Mouse (Mus musculus): ENCODE measurements around the gene Cep57. TPM values are rescaled to one million over a fixed set of nuclear protein-coding genes. Genes with fewer than 3 reads are reported as not detected.
A peak's percentile ranks its signal among the peaks of the same experiment; 100 is the strongest.

Gene Cep57
- polyA plus RNA-seq, 1 experiment from 2014 or later, result 26.5 TPM

DNA sequence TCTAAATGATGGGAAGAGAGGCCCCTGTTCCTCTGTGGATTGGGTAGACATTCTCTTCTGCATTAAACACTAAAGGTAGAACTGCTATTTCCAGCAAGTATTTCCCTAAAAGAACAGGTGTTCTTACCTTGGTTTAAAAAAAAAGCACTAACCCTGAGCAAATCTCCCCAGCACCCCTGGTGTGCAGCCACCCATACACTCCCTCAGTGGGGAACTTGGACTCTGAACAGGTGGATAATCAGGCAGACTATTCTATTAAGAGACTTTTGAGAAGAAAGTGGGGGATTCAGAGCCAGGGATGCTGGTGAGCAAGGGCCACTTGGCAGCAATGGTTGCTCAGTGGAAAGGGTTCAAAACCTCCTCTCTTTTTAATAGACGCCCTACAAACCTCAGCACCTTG lies 29.3 kb upstream of the Cep57 start:
- no peaks in the 10 kb centered on the region for H3K27me3 ChIP-seq (replicated peaks; ENCODE audit: control insufficient read depth, insufficient read depth, low read length)
- TF ChIP-seq CTCF (IDR thresholded peaks at IDR 0.05; ENCODE audit: low read depth), result no peak
- no peak overlapping the region for H3K4me2 ChIP-seq (replicated peaks; ENCODE audit: low read depth)
- H3K4me3 ChIP-seq (ENCODE audit: low read depth, low read length), result no peak overlapping the region
- H3K9me3 ChIP-seq (ENCODE audit: control insufficient read depth), result no peaks in the 10 kb centered on the region
- no peak overlapping the region for H3K9ac ChIP-seq (ENCODE audit: low read depth, low read length)
- WGBS, result 76% methylated on average over 1 of the region's 1 CpGs
- no peak overlapping the region for H3K27ac ChIP-seq (ENCODE audit: low read depth, low read length)
- H3K4me1 ChIP-seq (replicated peaks; ENCODE audit: control insufficient read depth, insufficient read depth, low read length), result no peaks in the 10 kb centered on the region
- no peaks in the 10 kb centered on the region for H3K36me3 ChIP-seq (ENCODE audit: control insufficient read depth, insufficient read depth)
- ATAC-seq, result no peak

GRCm38 (mm10) chr9:13853876-13854275 lies 27.0 kb upstream of the Cep57 start:
- no peak for TF ChIP-seq CTCF (IDR thresholded peaks at IDR 0.05; ENCODE audit: low read depth)
- ATAC-seq, result no peak
- Histone ChIP-seq H3K9me3 (ENCODE audit: control insufficient read depth) (no peaks in the 10 kb centered on the region), H3K27me3 (replicated peaks; ENCODE audit: control insufficient read depth, insufficient read depth, low read length) (no peaks in the 10 kb centered on the region), H3K36me3 (ENCODE audit: control insufficient read depth, insufficient read depth) (no peaks in the 10 kb centered on the region), H3K4me3 (ENCODE audit: low read depth, low read length) (no peak overlapping the region), H3K4me1 (replicated peaks; ENCODE audit: control insufficient read depth, insufficient read depth, low read length) (no peaks in the 10 kb centered on the region), H3K27ac (ENCODE audit: low read depth, low read length) (no peak overlapping the region), H3K4me2 (replicated peaks; ENCODE audit: low read depth) (no peak overlapping the region), H3K9ac (ENCODE audit: low read depth, low read length) (no peak overlapping the region)
- whole genome bisulfite sequencing, result 57% methylated on average over 3 of the region's 3 CpGs

DNA sequence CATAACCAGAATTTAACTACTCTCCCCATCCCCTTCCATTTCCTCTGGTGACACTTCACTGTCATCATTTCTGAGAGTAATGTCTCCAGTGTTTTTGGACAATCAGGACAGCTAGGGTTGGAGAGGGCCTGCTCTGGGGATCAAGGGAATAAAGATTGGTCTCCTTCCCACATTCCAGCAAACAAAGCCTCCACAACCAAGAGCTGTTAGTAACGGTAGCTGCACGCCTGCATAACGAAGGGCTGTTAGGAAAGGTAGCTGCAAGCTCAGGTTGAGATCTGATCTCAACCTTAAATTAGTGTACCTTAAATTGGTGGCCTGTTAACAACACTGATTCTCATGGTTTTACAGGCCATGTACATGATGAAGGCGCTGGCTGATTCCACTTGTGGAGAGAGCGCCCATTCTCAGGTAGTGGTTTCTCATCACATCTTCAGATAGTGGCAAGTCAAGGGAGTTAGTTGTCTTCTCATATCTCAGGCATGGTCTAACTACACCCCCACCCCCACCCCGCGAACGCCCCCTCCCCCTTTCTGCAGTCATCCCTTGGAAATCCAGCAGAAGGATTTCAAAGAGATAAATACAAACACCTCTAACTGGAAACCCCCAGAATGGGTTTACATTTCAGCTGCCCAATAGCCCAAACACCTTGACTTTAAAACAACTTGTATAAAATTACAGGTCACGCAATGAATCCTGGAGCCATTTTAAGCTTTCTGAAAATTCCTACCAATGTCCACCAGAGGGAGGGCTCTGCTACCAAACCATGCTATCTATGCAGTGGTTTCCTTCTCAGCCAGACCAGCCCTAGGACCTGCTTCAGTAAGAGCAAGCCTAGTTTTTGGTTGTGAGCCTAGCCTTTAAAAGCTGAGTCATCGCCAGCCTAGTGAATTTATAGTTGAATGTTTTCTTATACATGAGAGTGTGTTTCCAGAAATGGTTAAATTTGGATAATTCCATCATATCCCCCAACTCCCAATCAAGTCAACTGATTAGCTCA lies 21.9 kb upstream of the Cep57 start:
- ATAC-seq, result peak; percentile 49
- H3K4me3 ChIP-seq (ENCODE audit: low read depth, low read length), result no peak overlapping the region
- H3K4me2 ChIP-seq (replicated peaks; ENCODE audit: low read depth), result no peak overlapping the region
- H3K36me3 ChIP-seq (ENCODE audit: control insufficient read depth, insufficient read depth), result 0 out of 2 replicates have a peak, but pooled peaks cover 5% of the 10 kb centered on the region
- no peak overlapping the region for H3K27ac ChIP-seq (ENCODE audit: low read depth, low read length)
- H3K9me3 ChIP-seq (ENCODE audit: control insufficient read depth), result no peaks in the 10 kb centered on the region
- H3K9ac ChIP-seq (ENCODE audit: low read depth, low read length), result no peak overlapping the region
- WGBS, result 77% methylated on average over 10 of the region's 10 CpGs
- peak; percentile 79 for TF ChIP-seq CTCF (IDR thresholded peaks at IDR 0.05; ENCODE audit: low read depth)
- H3K27me3 ChIP-seq (replicated peaks; ENCODE audit: control insufficient read depth, insufficient read depth, low read length), result no peaks in the 10 kb centered on the region
- H3K4me1 ChIP-seq (replicated peaks; ENCODE audit: control insufficient read depth, insufficient read depth, low read length), result no peaks in the 10 kb centered on the region

- ATAC-seq, result no peak
- Histone ChIP-seq H3K4me1 (replicated peaks; ENCODE audit: control insufficient read depth, insufficient read depth, low read length) (no peaks in the 10 kb centered on the region), H3K4me3 (ENCODE audit: low read depth, low read length) (no peak overlapping the region), H3K4me2 (replicated peaks; ENCODE audit: low read depth) (no peak overlapping the region), H3K27me3 (replicated peaks; ENCODE audit: control insufficient read depth, insufficient read depth, low read length) (no peaks in the 10 kb centered on the region), H3K27ac (ENCODE audit: low read depth, low read length) (no peak overlapping the region), H3K9ac (ENCODE audit: low read depth, low read length) (no peak overlapping the region), H3K9me3 (ENCODE audit: control insufficient read depth) (no peaks in the 10 kb centered on the region), H3K36me3 (ENCODE audit: control insufficient read depth, insufficient read depth) (peaks cover 13% of the 10 kb centered on the region)
- no peak for TF ChIP-seq CTCF (IDR thresholded peaks at IDR 0.05; ENCODE audit: low read depth)
- whole genome bisulfite sequencing, result 73% methylated on average over 3 of the region's 3 CpGs
Observed at GRCm38 (mm10) chr9:13847591-13847990, 20.7 kb upstream of the Cep57 start.

- no peaks in the 10 kb centered on the region for H3K4me1 ChIP-seq (replicated peaks; ENCODE audit: control insufficient read depth, insufficient read depth, low read length)
- no peak overlapping the region for H3K27ac ChIP-seq (ENCODE audit: low read depth, low read length)
- H3K27me3 ChIP-seq (replicated peaks; ENCODE audit: control insufficient read depth, insufficient read depth, low read length), result no peaks in the 10 kb centered on the region
- H3K4me3 ChIP-seq (ENCODE audit: low read depth, low read length), result no peak overlapping the region
- ATAC-seq, result no peak
- H3K4me2 ChIP-seq (replicated peaks; ENCODE audit: low read depth), result no peak overlapping the region
- no peak for TF ChIP-seq CTCF (IDR thresholded peaks at IDR 0.05; ENCODE audit: low read depth)
- H3K36me3 ChIP-seq (ENCODE audit: control insufficient read depth, insufficient read depth), result peaks cover 72% of the 10 kb centered on the region
- 49% methylated on average over 2 of the region's 2 CpGs for WGBS
- H3K9me3 ChIP-seq (ENCODE audit: control insufficient read depth), result no peaks in the 10 kb centered on the region
- H3K9ac ChIP-seq (ENCODE audit: low read depth, low read length), result no peak overlapping the region
Observed at GRCm38 (mm10) chr9:13836726-13837125, 9.8 kb upstream of the Cep57 start.

GRCm38 (mm10) chr9:13835256-13835655 lies 8.3 kb upstream of the Cep57 start:
- no peak overlapping the region for H3K4me2 ChIP-seq (replicated peaks; ENCODE audit: low read depth)
- no peaks in the 10 kb centered on the region for H3K27me3 ChIP-seq (replicated peaks; ENCODE audit: control insufficient read depth, insufficient read depth, low read length)
- no peak overlapping the region for H3K4me3 ChIP-seq (ENCODE audit: low read depth, low read length)
- H3K36me3 ChIP-seq (ENCODE audit: control insufficient read depth, insufficient read depth), result peaks cover 69% of the 10 kb centered on the region
- 82% methylated on average over 3 of the region's 3 CpGs for WGBS
- H3K4me1 ChIP-seq (replicated peaks; ENCODE audit: control insufficient read depth, insufficient read depth, low read length), result no peaks in the 10 kb centered on the region
- H3K27ac ChIP-seq (ENCODE audit: low read depth, low read length), result no peak overlapping the region
- no peak for TF ChIP-seq CTCF (IDR thresholded peaks at IDR 0.05; ENCODE audit: low read depth)
- H3K9ac ChIP-seq (ENCODE audit: low read depth, low read length), result no peak overlapping the region
- ATAC-seq, result no peak
- no peaks in the 10 kb centered on the region for H3K9me3 ChIP-seq (ENCODE audit: control insufficient read depth)
